In genomic region chr7:91090830-91091683, GRCm38 (mm10) we compare ENCODE assay signal across 8 mouse cellular contexts.
DNase-seq lines count a peak whose midpoint lies in the region; ATAC-seq lines count a peak whose summit lies in the region.

No protein-coding gene starts in this region.

- no peak overlapping the region for H3K27ac ChIP-seq in heart, embryonic 16.5 days (ENCODE audit: low read length)
- no peak overlapping the region for H3K27ac ChIP-seq in embryonic facial prominence, embryonic 14.5 days (replicated peaks; ENCODE audit: low read depth, low read length)
- H3K27ac ChIP-seq in intestine, embryonic 16.5 days (ENCODE audit: low read length), result no peak overlapping the region
- H3K27ac ChIP-seq in midbrain, embryonic 15.5 days, result peak overlapping the region; percentile 57

- H3K27me3 ChIP-seq in heart, embryonic 16.5 days (ENCODE audit: control insufficient read depth, insufficient read depth, low read length), result no peaks in the 10 kb centered on the region
- H3K27me3 ChIP-seq in embryonic facial prominence, embryonic 14.5 days (replicated peaks; ENCODE audit: control insufficient read depth, insufficient read depth, low read length), result peaks cover 13% of the 10 kb centered on the region; the same call in 1 of the 2 replicates
- H3K27me3 ChIP-seq in intestine, embryonic 16.5 days (replicated peaks; ENCODE audit: control insufficient read depth, insufficient read depth, low read length), result no peaks in the 10 kb centered on the region
- no peaks in the 10 kb centered on the region for H3K27me3 ChIP-seq in midbrain, embryonic 15.5 days (replicated peaks)

- H3K4me3 ChIP-seq in heart, embryonic 16.5 days (ENCODE audit: low read length), result peak overlapping the region; percentile 27
- H3K4me3 ChIP-seq in embryonic facial prominence, embryonic 14.5 days (ENCODE audit: low read depth, low read length), result peak overlapping the region; percentile 30
- H3K4me3 ChIP-seq in intestine, embryonic 16.5 days (ENCODE audit: low read length), result peak overlapping the region; percentile 22
- peak overlapping the region; percentile 42 for H3K4me3 ChIP-seq in midbrain, embryonic 15.5 days

- no peak overlapping the region for H3K9ac ChIP-seq in heart, embryonic 16.5 days (ENCODE audit: low read length)
- H3K9ac ChIP-seq in embryonic facial prominence, embryonic 14.5 days (ENCODE audit: low read depth, low read length), result 0 out of 2 replicates have a peak overlapping the region, but pooled peaks have one; percentile 3
- no peak overlapping the region for H3K9ac ChIP-seq in intestine, embryonic 16.5 days (ENCODE audit: low read depth, low read length)
- H3K9ac ChIP-seq in midbrain, embryonic 15.5 days, result peak overlapping the region; percentile 23

- ATAC-seq in heart, embryonic 16.5 days (replicated peaks; ENCODE audit: extremely low read depth, insufficient read depth, low FRiP score), result no peak
- peak; percentile 37; the same call in 1 of the 2 replicates for ATAC-seq in embryonic facial prominence, embryonic 14.5 days (ENCODE audit: low read depth)
- no peak for ATAC-seq in intestine, embryonic 16.5 days
- ATAC-seq in midbrain, embryonic 15.5 days (replicated peaks), result peak; percentile 81

- H3K4me2 ChIP-seq in heart, embryonic 16.5 days (ENCODE audit: low read depth, low read length), result peak overlapping the region; percentile 56
- peak overlapping the region; percentile 55 for H3K4me2 ChIP-seq in embryonic facial prominence, embryonic 14.5 days (ENCODE audit: low read depth, low read length)
- H3K4me2 ChIP-seq in intestine, embryonic 16.5 days (ENCODE audit: low read depth, low read length), result peak overlapping the region; percentile 33
- H3K4me2 ChIP-seq in midbrain, embryonic 15.5 days, result peak overlapping the region; percentile 53

- 16% methylated on average over 25 of the region's 25 CpGs for WGBS in heart, embryonic 16.5 days
- 13% methylated on average over 25 of the region's 25 CpGs for WGBS in embryonic facial prominence, embryonic 14.5 days
- WGBS in intestine, embryonic 16.5 days, result 12% methylated on average over 25 of the region's 25 CpGs
- WGBS in midbrain, embryonic 15.5 days, result 5% methylated on average over 25 of the region's 25 CpGs

- H3K4me1 ChIP-seq in heart, embryonic 16.5 days (ENCODE audit: control insufficient read depth, insufficient read depth, low read length), result 0 out of 2 replicates have a peak, but pooled peaks cover 4% of the 10 kb centered on the region
- H3K4me1 ChIP-seq in embryonic facial prominence, embryonic 14.5 days (ENCODE audit: control insufficient read depth, insufficient read depth, low read length), result 0 out of 2 replicates have a peak, but pooled peaks cover 3% of the 10 kb centered on the region
- H3K4me1 ChIP-seq in intestine, embryonic 16.5 days (ENCODE audit: control insufficient read depth, insufficient read depth, low read length), result peaks cover 3% of the 10 kb centered on the region; the same call in 1 of the 2 replicates
- H3K4me1 ChIP-seq in midbrain, embryonic 15.5 days, result peaks cover 12% of the 10 kb centered on the region

- H3K9me3 ChIP-seq in heart, embryonic 16.5 days (replicated peaks; ENCODE audit: control insufficient read depth, low read length), result no peaks in the 10 kb centered on the region
- H3K9me3 ChIP-seq in embryonic facial prominence, embryonic 14.5 days (ENCODE audit: control insufficient read depth, low read length), result no peaks in the 10 kb centered on the region
- no peaks in the 10 kb centered on the region for H3K9me3 ChIP-seq in intestine, embryonic 16.5 days (ENCODE audit: control insufficient read depth, low read length)
- no peaks in the 10 kb centered on the region for H3K9me3 ChIP-seq in midbrain, embryonic 15.5 days

- DNase-seq in heart, adult 8-10 months (ENCODE audit: low spot score), result no peak
- no peak for DNase-seq in embryonic facial prominence, embryonic 14.5 days (ENCODE audit: low spot score)
- no peak for DNase-seq in spleen, postnatal 14 days (ENCODE audit: low spot score in 2 of 2)
- no peak for DNase-seq in ovary, postnatal 14 days (ENCODE audit: low spot score)
- no peak for DNase-seq in adrenal gland, postnatal 14 days

- H3K36me3 ChIP-seq in heart, embryonic 16.5 days (ENCODE audit: control insufficient read depth, insufficient read depth), result no peaks in the 10 kb centered on the region
- H3K36me3 ChIP-seq in embryonic facial prominence, embryonic 14.5 days (ENCODE audit: control insufficient read depth, insufficient read depth, low read length), result no peaks in the 10 kb centered on the region
- no peaks in the 10 kb centered on the region for H3K36me3 ChIP-seq in intestine, embryonic 16.5 days (ENCODE audit: control insufficient read depth, insufficient read depth, low read length)
- H3K36me3 ChIP-seq in midbrain, embryonic 15.5 days (replicated peaks), result no peaks in the 10 kb centered on the region

Comparison
In these comparisons a context has a peak if more than half of its experiments do, and no peak if none do; other contexts are left out.
1. ATAC-seq: peak in embryonic facial prominence, embryonic 14.5 days (single experiment) and midbrain, embryonic 15.5 days (single experiment); none in heart, embryonic 16.5 days (single experiment) and intestine, embryonic 16.5 days (single experiment).
2. H3K9ac ChIP-seq: peak in embryonic facial prominence, embryonic 14.5 days (single experiment) and midbrain, embryonic 15.5 days (single experiment); none in heart, embryonic 16.5 days (single experiment) and intestine, embryonic 16.5 days (single experiment).
3. Peak in every context shown above with its lines, with median percentiles within 50 percentile points of each other: H3K4me2 ChIP-seq and H3K4me3 ChIP-seq.